Mouse (Mus musculus): ENCODE measurements around the gene Lrrc75b. TPM values are rescaled to one million over a fixed set of nuclear protein-coding genes. Genes with fewer than 3 reads are reported as not detected.
"Not testable (repeated sequence)": the region's sequence is repeated elsewhere in the genome, so short reads cannot be mapped to it uniquely, and the experiment has no call there.

Lrrc75b gene
- polyA plus RNA-seq, 1 experiment from 2014 or later: 32.6 TPM

DNA sequence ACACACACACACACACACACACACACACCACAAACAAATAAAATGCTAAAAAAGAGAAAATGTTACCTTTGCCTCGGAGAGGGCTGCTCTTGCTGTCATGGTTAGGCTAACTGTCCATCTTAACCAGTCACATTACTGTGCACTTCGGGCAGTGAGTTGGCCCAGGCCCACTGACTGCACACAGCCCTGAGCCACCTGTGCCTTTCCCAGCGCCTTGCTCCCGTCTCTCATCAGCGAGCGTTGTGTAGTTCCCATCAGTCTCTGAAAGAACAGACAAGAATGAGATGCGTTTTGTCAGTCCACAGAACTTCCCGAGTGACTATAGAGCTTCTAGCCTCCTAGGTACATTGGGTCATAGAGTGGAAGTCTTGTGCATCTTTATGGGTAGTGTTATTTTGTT lies 25.9 kb downstream of the Lrrc75b start:
- Histone ChIP-seq H3K9me3 (ENCODE audit: control insufficient read depth, low read length) (no peaks in the 10 kb centered on the region), H3K36me3 (ENCODE audit: control insufficient read depth, insufficient read depth, low read length) (peaks cover 16% of the 10 kb centered on the region; the same call in 1 of the 2 replicates), H3K4me3 (ENCODE audit: low read depth, low read length) (no peak overlapping the region)

DNA sequence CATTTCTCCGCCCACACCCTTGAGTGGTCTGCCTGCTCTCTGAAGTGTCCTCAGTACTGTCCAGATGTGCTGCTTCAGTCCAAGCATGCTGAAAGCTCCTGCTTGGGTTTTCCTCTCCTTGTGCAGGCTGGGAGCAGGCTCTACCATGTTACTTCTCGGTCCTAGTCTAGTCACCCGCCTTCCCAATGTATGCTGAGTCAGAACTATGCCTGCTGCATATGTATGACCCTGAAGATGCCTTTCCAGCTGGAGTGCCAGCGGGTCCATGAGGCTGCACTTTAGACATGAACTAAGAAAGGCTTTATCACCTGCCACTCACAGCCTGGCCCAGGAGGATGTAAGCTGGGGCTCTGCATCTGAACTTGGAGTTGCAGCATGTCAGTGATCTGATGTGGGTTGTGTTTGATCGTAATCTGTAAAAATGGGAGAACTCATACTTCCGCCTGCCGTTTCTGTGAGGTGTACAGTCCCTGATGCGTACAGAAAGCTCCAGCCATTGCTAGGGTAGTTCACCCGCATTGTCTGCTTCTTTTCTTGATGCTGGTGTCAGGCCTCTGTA lies 28.5 kb downstream of the Lrrc75b start:
- Histone ChIP-seq H3K27me3 (ENCODE audit: control insufficient read depth, insufficient read depth, low read length) (no peaks in the 10 kb centered on the region), H3K36me3 (ENCODE audit: control insufficient read depth, insufficient read depth, low read length) (peaks cover 16% of the 10 kb centered on the region; the same call in 1 of the 2 replicates), H3K4me1 (ENCODE audit: control insufficient read depth, insufficient read depth, low read length) (no peaks in the 10 kb centered on the region), H3K9me3 (ENCODE audit: control insufficient read depth, low read length) (no peaks in the 10 kb centered on the region), H3K4me2 (ENCODE audit: low read depth, low read length) (no peak overlapping the region), H3K9ac (replicated peaks; ENCODE audit: low read depth, low read length) (no peak overlapping the region), H3K4me3 (ENCODE audit: low read depth, low read length) (no peak overlapping the region), H3K27ac (ENCODE audit: low read depth, low read length) (no peak overlapping the region)
- no peak for ATAC-seq (ENCODE audit: low read depth)
- 90% methylated on average over 9 of the region's 9 CpGs for WGBS

More for the DNA sequence above, 25.9 kb downstream of the Lrrc75b start:
- Histone ChIP-seq H3K27ac (ENCODE audit: low read depth, low read length) (no peak overlapping the region), H3K4me2 (ENCODE audit: low read depth, low read length) (no peak overlapping the region), H3K9ac (replicated peaks; ENCODE audit: low read depth, low read length) (no peak overlapping the region), H3K4me1 (ENCODE audit: control insufficient read depth, insufficient read depth, low read length) (no peaks in the 10 kb centered on the region), H3K27me3 (ENCODE audit: control insufficient read depth, insufficient read depth, low read length) (no peaks in the 10 kb centered on the region)
- WGBS: 93% methylated on average over 8 of the region's 8 CpGs
- no peak for ATAC-seq (ENCODE audit: low read depth)

DNA sequence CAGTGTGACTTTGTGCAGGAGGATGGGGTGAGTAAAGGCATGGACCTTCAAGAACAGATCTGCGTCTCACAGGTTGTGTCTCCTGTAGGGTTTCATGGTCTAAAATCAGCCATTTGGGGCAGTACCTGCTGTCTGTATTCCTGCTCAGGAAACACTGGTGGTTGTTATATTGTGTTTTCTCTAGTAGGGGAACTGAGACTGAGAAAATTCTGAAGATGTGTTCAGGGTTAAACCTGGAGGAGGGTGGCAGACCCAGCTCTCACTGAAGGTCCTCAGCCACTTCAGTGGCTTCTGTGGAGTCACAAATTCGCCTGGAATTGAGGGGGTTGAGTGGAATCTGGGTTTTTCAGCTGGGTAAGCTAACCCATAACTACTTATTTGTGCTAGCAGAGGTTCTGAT lies 29.8 kb downstream of the Lrrc75b start:
- Histone ChIP-seq H3K9ac (replicated peaks; ENCODE audit: low read depth, low read length) (no peak overlapping the region), H3K9me3 (ENCODE audit: control insufficient read depth, low read length) (no peaks in the 10 kb centered on the region), H3K4me3 (ENCODE audit: low read depth, low read length) (no peak overlapping the region), H3K4me1 (ENCODE audit: control insufficient read depth, insufficient read depth, low read length) (no peaks in the 10 kb centered on the region), H3K36me3 (ENCODE audit: control insufficient read depth, insufficient read depth, low read length) (peaks cover 9% of the 10 kb centered on the region; the same call in 1 of the 2 replicates), H3K27me3 (ENCODE audit: control insufficient read depth, insufficient read depth, low read length) (no peaks in the 10 kb centered on the region), H3K4me2 (ENCODE audit: low read depth, low read length) (no peak overlapping the region), H3K27ac (ENCODE audit: low read depth, low read length) (no peak overlapping the region)
- ATAC-seq (ENCODE audit: low read depth): no peak
- WGBS: 90% methylated on average over 2 of the region's 2 CpGs

DNA sequence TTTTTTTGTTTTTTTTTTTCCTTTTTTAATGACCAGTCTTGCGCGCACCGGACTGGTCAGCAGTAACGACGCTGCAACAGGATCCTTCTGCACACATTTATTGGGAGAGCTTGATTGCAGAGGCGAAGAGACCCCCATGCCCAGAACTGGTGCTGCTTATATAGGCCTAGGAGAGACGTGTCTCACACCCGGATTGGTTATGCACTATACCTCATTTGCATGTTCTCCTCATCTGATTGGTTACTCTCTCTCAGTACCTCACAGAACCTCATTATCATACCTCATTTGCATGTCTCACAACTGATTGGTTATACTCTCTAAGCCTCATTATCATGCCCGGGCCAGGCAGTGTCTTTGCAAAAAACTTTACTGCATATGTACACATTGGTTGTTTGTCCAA lies 34.7 kb downstream of the Lrrc75b start:
- H3K9me3 ChIP-seq (ENCODE audit: control insufficient read depth, low read length); H3K4me3 ChIP-seq (ENCODE audit: low read depth, low read length); H3K4me1 ChIP-seq (ENCODE audit: control insufficient read depth, insufficient read depth, low read length); H3K4me2 ChIP-seq (ENCODE audit: low read depth, low read length); H3K27ac ChIP-seq (ENCODE audit: low read depth, low read length); ATAC-seq (ENCODE audit: low read depth); H3K9ac ChIP-seq (replicated peaks; ENCODE audit: low read depth, low read length); H3K27me3 ChIP-seq (ENCODE audit: control insufficient read depth, insufficient read depth, low read length): not testable (repeated sequence)
- H3K36me3 ChIP-seq (ENCODE audit: control insufficient read depth, insufficient read depth, low read length): peaks cover 17% of the 10 kb centered on the region
- 93% methylated on average over 9 of the region's 9 CpGs for WGBS

DNA sequence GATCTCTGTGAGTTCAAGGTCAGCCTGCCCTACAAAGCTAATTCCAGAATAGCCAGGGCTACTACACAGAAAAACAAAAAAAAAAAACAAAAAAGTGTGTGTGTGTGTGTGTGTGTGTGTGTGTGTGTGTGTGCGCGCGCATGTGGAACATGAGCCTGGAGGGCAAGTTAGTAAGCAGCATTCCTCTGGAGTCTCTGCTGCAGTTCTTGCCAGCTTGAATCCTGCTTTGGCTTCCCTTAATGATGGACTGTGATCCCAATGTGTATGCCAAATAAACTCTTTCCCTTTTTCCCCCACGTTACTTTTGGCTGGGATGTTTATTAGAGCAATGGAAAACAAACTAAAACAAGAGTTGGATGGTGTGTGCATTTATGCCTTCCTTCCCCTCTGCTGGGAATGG lies 38.5 kb downstream of the Lrrc75b start:
- 93% methylated on average over 4 of the region's 4 CpGs for WGBS
- H3K4me1 ChIP-seq (ENCODE audit: control insufficient read depth, insufficient read depth, low read length): peaks cover 11% of the 10 kb centered on the region

DNA sequence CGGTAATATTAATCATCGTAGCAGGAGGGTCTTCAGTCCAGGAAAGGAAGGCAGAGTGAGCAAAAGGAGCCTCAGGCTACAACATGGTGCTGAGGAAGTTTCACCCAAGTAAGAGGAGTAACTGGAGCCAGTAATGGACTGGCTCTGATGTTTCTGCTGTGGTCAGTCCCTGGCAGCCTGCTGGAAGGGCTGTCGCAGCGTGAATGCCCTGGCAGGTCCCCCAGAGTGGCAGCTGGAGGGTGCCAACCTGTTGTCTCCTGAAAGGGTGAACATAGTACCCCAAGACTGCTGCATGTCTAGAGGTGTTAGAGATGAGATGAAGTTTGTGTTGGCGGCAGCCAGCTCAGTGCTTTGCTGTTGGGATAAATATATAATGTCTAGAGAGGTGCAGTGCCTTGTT lies 39.5 kb downstream of the Lrrc75b start:
- H3K9me3 ChIP-seq (ENCODE audit: control insufficient read depth, low read length): no peaks in the 10 kb centered on the region
- H3K4me3 ChIP-seq (ENCODE audit: low read depth, low read length): no peak overlapping the region
- 96% methylated on average over 5 of the region's 5 CpGs for WGBS
- H3K27me3 ChIP-seq (ENCODE audit: control insufficient read depth, insufficient read depth, low read length): no peaks in the 10 kb centered on the region; the same call in 1 of the 2 replicates
- peaks cover 18% of the 10 kb centered on the region for H3K36me3 ChIP-seq (ENCODE audit: control insufficient read depth, insufficient read depth, low read length)
- no peak for ATAC-seq (ENCODE audit: low read depth)
- H3K27ac ChIP-seq (ENCODE audit: low read depth, low read length): no peak overlapping the region
- H3K4me1 ChIP-seq (ENCODE audit: control insufficient read depth, insufficient read depth, low read length): peaks cover 17% of the 10 kb centered on the region
- no peak overlapping the region for H3K9ac ChIP-seq (replicated peaks; ENCODE audit: low read depth, low read length)
- no peak overlapping the region for H3K4me2 ChIP-seq (ENCODE audit: low read depth, low read length)

More for the DNA sequence above, 38.5 kb downstream of the Lrrc75b start:
- H3K27ac ChIP-seq (ENCODE audit: low read depth, low read length): no peak overlapping the region
- H3K9me3 ChIP-seq (ENCODE audit: control insufficient read depth, low read length): no peaks in the 10 kb centered on the region
- peaks cover 18% of the 10 kb centered on the region for H3K36me3 ChIP-seq (ENCODE audit: control insufficient read depth, insufficient read depth, low read length)
- no peak overlapping the region for H3K4me2 ChIP-seq (ENCODE audit: low read depth, low read length)
- no peaks in the 10 kb centered on the region; the same call in 1 of the 2 replicates for H3K27me3 ChIP-seq (ENCODE audit: control insufficient read depth, insufficient read depth, low read length)
- no peak overlapping the region for H3K9ac ChIP-seq (replicated peaks; ENCODE audit: low read depth, low read length)
- H3K4me3 ChIP-seq (ENCODE audit: low read depth, low read length): no peak overlapping the region
- ATAC-seq (ENCODE audit: low read depth): no peak

DNA sequence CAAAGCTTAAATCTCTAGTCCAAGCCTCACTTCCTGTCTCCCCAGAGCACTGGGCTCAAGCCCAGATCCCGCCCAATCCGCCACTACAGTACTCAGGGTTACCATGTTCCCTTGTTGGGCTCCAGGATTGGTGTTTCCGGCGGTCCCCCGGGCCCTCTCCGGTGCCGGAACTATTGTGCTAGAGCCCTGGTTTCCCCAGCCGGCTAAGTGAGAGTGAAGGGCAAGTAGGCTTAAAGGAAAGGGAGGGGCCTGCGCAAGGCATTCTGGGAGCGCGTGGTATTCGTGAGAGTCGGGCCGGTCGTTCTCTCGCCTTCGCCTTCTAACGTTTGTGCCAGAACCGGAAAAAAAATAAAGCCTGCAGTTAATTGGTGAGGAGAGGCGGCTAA lies 42.4 kb downstream of the Lrrc75b start, which contains the start of gene Gucd1:
TSS of gene Gucd1 (minus strand) at position 215 of the 386 bp plus-strand sequence.
- Histone ChIP-seq H3K9ac (replicated peaks; ENCODE audit: low read depth, low read length) (peak within 1 kb of the TSS; percentile 85), H3K27me3 (ENCODE audit: control insufficient read depth, insufficient read depth, low read length) (no peaks in the 10 kb centered on the region; the same call in 1 of the 2 replicates), H3K9me3 (ENCODE audit: control insufficient read depth, low read length) (no peaks in the 10 kb centered on the region), H3K4me2 (ENCODE audit: low read depth, low read length) (peak within 1 kb of the TSS; percentile 97), H3K27ac (ENCODE audit: low read depth, low read length) (peak within 1 kb of the TSS; percentile 95), H3K36me3 (ENCODE audit: control insufficient read depth, insufficient read depth, low read length) (peaks cover 7% of the 10 kb centered on the region), H3K4me1 (ENCODE audit: control insufficient read depth, insufficient read depth, low read length) (peaks cover 17% of the 10 kb centered on the region), H3K4me3 (ENCODE audit: low read depth, low read length) (peak within 1 kb of the TSS; percentile 67)
- peak; percentile 92 for ATAC-seq (ENCODE audit: low read depth)
- WGBS: 0% methylated on average over 20 of the region's 20 CpGs

DNA sequence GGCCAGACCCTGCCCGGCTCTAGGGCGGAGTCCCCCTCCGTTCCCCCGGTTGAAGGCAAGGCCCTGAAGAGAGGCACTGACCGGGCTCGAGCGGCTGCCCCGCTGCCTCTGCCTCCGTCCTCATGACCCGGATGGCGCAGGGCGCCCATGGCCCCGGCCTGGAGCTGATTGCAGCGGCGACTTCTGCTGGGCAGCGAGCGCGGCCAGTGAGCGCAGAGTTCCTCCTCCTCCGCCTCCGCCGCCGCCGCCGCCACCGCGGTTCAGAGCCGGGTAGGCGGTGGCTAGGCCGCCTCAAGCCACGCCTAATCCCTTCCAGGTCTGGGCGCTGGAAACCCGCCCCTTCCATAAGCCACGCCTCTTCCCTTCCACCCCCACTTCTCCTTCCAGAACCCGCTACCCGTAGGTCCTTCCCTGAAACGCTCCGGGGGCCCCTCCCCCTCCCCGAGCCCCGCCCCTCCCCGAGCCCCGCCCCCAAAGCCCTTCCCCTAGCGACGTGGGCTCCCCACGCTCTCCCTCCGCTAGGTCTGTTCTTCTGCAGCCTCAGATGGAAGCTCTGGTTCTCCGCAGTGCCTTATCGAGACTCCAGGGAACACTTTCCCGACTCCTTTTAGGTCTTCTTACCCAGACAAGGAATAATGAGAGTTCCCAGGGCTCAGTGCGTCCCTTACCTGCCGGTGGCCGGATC lies 42.9 kb downstream of the Lrrc75b start, which contains the start of gene Snrpd3:
TSS of gene Snrpd3 (plus strand) at position 479 of the 685 bp plus-strand sequence.
- under 1% methylated on average over 45 of the region's 52 CpGs for WGBS
- peaks cover 7% of the 10 kb centered on the region for H3K36me3 ChIP-seq (ENCODE audit: control insufficient read depth, insufficient read depth, low read length)
- peak; percentile 96 for ATAC-seq (ENCODE audit: low read depth)
- peak within 1 kb of the TSS; percentile 67 for H3K4me3 ChIP-seq (ENCODE audit: low read depth, low read length)
- peaks cover 17% of the 10 kb centered on the region for H3K4me1 ChIP-seq (ENCODE audit: control insufficient read depth, insufficient read depth, low read length)
- peak within 1 kb of the TSS; percentile 95 for H3K27ac ChIP-seq (ENCODE audit: low read depth, low read length)
- no peaks in the 10 kb centered on the region for H3K9me3 ChIP-seq (ENCODE audit: control insufficient read depth, low read length)
- H3K4me2 ChIP-seq (ENCODE audit: low read depth, low read length): peak within 1 kb of the TSS; percentile 97
- H3K9ac ChIP-seq (replicated peaks; ENCODE audit: low read depth, low read length): peak within 1 kb of the TSS; percentile 85
- H3K27me3 ChIP-seq (ENCODE audit: control insufficient read depth, insufficient read depth, low read length): no peaks in the 10 kb centered on the region; the same call in 1 of the 2 replicates

DNA sequence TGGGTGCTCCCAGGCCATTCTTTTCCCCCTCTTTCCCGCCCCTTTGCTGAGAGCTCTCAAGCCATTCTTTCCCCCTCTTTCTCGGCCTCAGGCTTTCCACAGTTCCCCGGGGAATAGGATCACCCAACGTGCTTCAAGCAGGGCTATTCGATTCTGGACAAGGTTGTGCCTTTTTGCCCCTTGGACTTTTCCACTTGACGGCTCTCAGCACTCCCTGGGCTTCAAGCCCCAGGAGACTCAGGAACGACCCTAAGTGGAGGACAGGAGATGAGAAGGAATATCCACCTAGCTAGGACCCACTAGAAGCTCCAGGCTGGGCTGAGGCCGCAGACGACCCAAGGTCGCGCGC lies 43.4 kb downstream of the Lrrc75b start:
- Histone ChIP-seq H3K27ac (ENCODE audit: low read depth, low read length) (peak overlapping the region; percentile 95), H3K4me1 (ENCODE audit: control insufficient read depth, insufficient read depth, low read length) (peaks cover 17% of the 10 kb centered on the region), H3K9ac (replicated peaks; ENCODE audit: low read depth, low read length) (peak overlapping the region; percentile 85), H3K36me3 (ENCODE audit: control insufficient read depth, insufficient read depth, low read length) (peaks cover 7% of the 10 kb centered on the region), H3K4me3 (ENCODE audit: low read depth, low read length) (peak overlapping the region; percentile 67), H3K4me2 (ENCODE audit: low read depth, low read length) (peak overlapping the region; percentile 97), H3K27me3 (ENCODE audit: control insufficient read depth, insufficient read depth, low read length) (no peaks in the 10 kb centered on the region; the same call in 1 of the 2 replicates), H3K9me3 (ENCODE audit: control insufficient read depth, low read length) (no peaks in the 10 kb centered on the region)
- under 1% methylated on average over 12 of the region's 12 CpGs for WGBS
- no peak for ATAC-seq (ENCODE audit: low read depth)

Data from neural tube, embryonic 14.5 days (tissue).